23 mouse cellular contexts compared by ENCODE assay signal in genomic region chr6:89291494-89291893, GRCm38 (mm10).
A peak's percentile ranks its signal among the peaks of the same experiment; 100 is the strongest.
DNase-seq lines count a peak whose midpoint lies in the region; ATAC-seq and TF ChIP-seq lines count a peak whose summit lies in the region.
"Had no signal": no experiment of that assay in that cellular context is flagged by ENCODE, and none has a peak within 500 bp of the region (broad histone marks: within the 10 kb centered on the region; RNA-seq: fewer than 3 reads in every experiment).

No protein-coding gene starts in this region.

- no peak for ATAC-seq in hindbrain, postnatal 0 days
- ATAC-seq in hindbrain, embryonic 11.5 days (ENCODE audit: low FRiP score), result peak; percentile 85
- ATAC-seq in neural tube, embryonic 14.5 days (ENCODE audit: low read depth), result peak; percentile 21; the same call in 1 of the 2 replicates
- ATAC-seq: intestine, embryonic 15.5 days had no signal

- no peaks in the 10 kb centered on the region for H3K9me3 ChIP-seq in hindbrain, embryonic 10.5 days
- no peaks in the 10 kb centered on the region for H3K9me3 ChIP-seq in hindbrain, postnatal 0 days (ENCODE audit: low read length)
- H3K9me3 ChIP-seq in hindbrain, embryonic 11.5 days (ENCODE audit: control insufficient read depth, low read length), result no peaks in the 10 kb centered on the region
- no peaks in the 10 kb centered on the region for H3K9me3 ChIP-seq in neural tube, embryonic 14.5 days (ENCODE audit: control insufficient read depth, low read length)
- H3K9me3 ChIP-seq: embryonic facial prominence, embryonic 13.5 days; G1E; heart, embryonic 13.5 days; intestine, embryonic 15.5 days; limb, embryonic 10.5 days had no signal

- H3K9ac ChIP-seq in hindbrain, postnatal 0 days (replicated peaks; ENCODE audit: low read length), result no peak overlapping the region
- H3K9ac ChIP-seq in hindbrain, embryonic 11.5 days (ENCODE audit: low read depth, low read length), result no peak overlapping the region
- no peak overlapping the region for H3K9ac ChIP-seq in neural tube, embryonic 14.5 days (replicated peaks; ENCODE audit: low read depth, low read length)
- H3K9ac ChIP-seq: embryonic facial prominence, embryonic 13.5 days; heart, embryonic 13.5 days; intestine, embryonic 15.5 days had no signal

- no peak overlapping the region for H3K4me3 ChIP-seq in hindbrain, embryonic 10.5 days
- H3K4me3 ChIP-seq in hindbrain, postnatal 0 days (ENCODE audit: low read length), result no peak overlapping the region
- no peak overlapping the region for H3K4me3 ChIP-seq in hindbrain, embryonic 11.5 days (ENCODE audit: low read depth, low read length)
- no peak overlapping the region for H3K4me3 ChIP-seq in neural tube, embryonic 14.5 days (ENCODE audit: low read depth, low read length)
- no peak overlapping the region for H3K4me3 ChIP-seq in gastrocnemius, adult 2 months
- H3K4me3 ChIP-seq: embryonic facial prominence, embryonic 13.5 days; heart, embryonic 13.5 days; intestine, embryonic 15.5 days; left cerebral cortex, adult 2 months; limb, embryonic 10.5 days had no signal

- peak; percentile 57 for DNase-seq in hindbrain, embryonic 10.5 days (ENCODE audit: low spot score)
- no peak for DNase-seq in hindbrain, postnatal 0 days (ENCODE audit: low spot score)
- peak; percentile 82 for DNase-seq in ES-CJ7 (ENCODE audit: low read depth, low spot score)
- peak; percentile 58 for DNase-seq in hindbrain, embryonic 11.5 days (ENCODE audit: low spot score)
- DNase-seq in frontal cortex, postnatal 10 days (ENCODE audit: low spot score in 2 of 2), result no peak
- DNase-seq in gastrocnemius, adult 2 months, result no peak
- DNase-seq: adrenal gland, adult 8-10 months; cerebellum, adult 11 months; cerebellum, postnatal 14 days; heart, postnatal 36 days; lung, adult 2 months; lung, postnatal 36 days; right cerebral cortex, adult 18-20 months; thymus, adult 18-20 months had no signal

- no peak for TF ChIP-seq CTCF in hindbrain, postnatal 0 days (IDR thresholded peaks at IDR 0.05; ENCODE audit: low read depth)
- no peak for TF ChIP-seq CTCF in gastrocnemius, adult 2 months (IDR thresholded peaks at IDR 0.05)

- H3K4me2 ChIP-seq in hindbrain, postnatal 0 days (ENCODE audit: low read depth, low read length), result no peak overlapping the region
- no peak overlapping the region for H3K4me2 ChIP-seq in hindbrain, embryonic 11.5 days (replicated peaks; ENCODE audit: low read depth, low read length)
- H3K4me2 ChIP-seq in neural tube, embryonic 14.5 days (ENCODE audit: low read depth, low read length), result no peak overlapping the region
- H3K4me2 ChIP-seq: embryonic facial prominence, embryonic 13.5 days; heart, embryonic 13.5 days; intestine, embryonic 15.5 days; liver, embryonic 11.5 days had no signal

- WGBS in hindbrain, embryonic 10.5 days, result 13% methylated on average over 7 of the region's 7 CpGs
- 13% methylated on average over 7 of the region's 7 CpGs for WGBS in hindbrain, postnatal 0 days
- 6% methylated on average over 7 of the region's 7 CpGs for WGBS in hindbrain, embryonic 11.5 days
- 8% methylated on average over 7 of the region's 7 CpGs for WGBS in neural tube, embryonic 14.5 days

- intact Hi-C loops in gastrocnemius, adult 2 months (cut with DNase I), result no loop called here

- no peaks in the 10 kb centered on the region for H3K36me3 ChIP-seq in hindbrain, embryonic 10.5 days
- H3K36me3 ChIP-seq in hindbrain, postnatal 0 days (ENCODE audit: insufficient read depth, low read length), result no peaks in the 10 kb centered on the region
- no peaks in the 10 kb centered on the region for H3K36me3 ChIP-seq in hindbrain, embryonic 11.5 days (ENCODE audit: control insufficient read depth, insufficient read depth, low read length)
- no peaks in the 10 kb centered on the region for H3K36me3 ChIP-seq in neural tube, embryonic 14.5 days (ENCODE audit: control insufficient read depth, insufficient read depth, low read length)
- H3K36me3 ChIP-seq: embryonic facial prominence, embryonic 13.5 days; G1E; heart, embryonic 13.5 days; intestine, embryonic 15.5 days; limb, embryonic 10.5 days had no signal

- 0 out of 2 replicates have a peak, but pooled peaks cover 4% of the 10 kb centered on the region for H3K27me3 ChIP-seq in hindbrain, embryonic 10.5 days (ENCODE audit: insufficient read depth, poor library complexity, severe bottlenecking)
- no peaks in the 10 kb centered on the region for H3K27me3 ChIP-seq in hindbrain, postnatal 0 days (ENCODE audit: insufficient read depth, low read length)
- H3K27me3 ChIP-seq in hindbrain, embryonic 11.5 days (ENCODE audit: control insufficient read depth, insufficient read depth, low read length), result no peaks in the 10 kb centered on the region
- H3K27me3 ChIP-seq in neural tube, embryonic 14.5 days (ENCODE audit: control insufficient read depth, insufficient read depth, low read length), result no peaks in the 10 kb centered on the region
- H3K27me3 ChIP-seq: embryonic facial prominence, embryonic 13.5 days; heart, embryonic 13.5 days; intestine, embryonic 15.5 days had no signal

- H3K4me1 ChIP-seq in hindbrain, embryonic 10.5 days (replicated peaks), result peaks cover 57% of the 10 kb centered on the region
- H3K4me1 ChIP-seq in hindbrain, postnatal 0 days (ENCODE audit: insufficient read depth, low read length), result 0 out of 2 replicates have a peak, but pooled peaks cover 8% of the 10 kb centered on the region
- peaks cover 8% of the 10 kb centered on the region for H3K4me1 ChIP-seq in hindbrain, embryonic 11.5 days (replicated peaks; ENCODE audit: control insufficient read depth, insufficient read depth, low read length)
- H3K4me1 ChIP-seq in neural tube, embryonic 14.5 days (ENCODE audit: control insufficient read depth, insufficient read depth, low read length), result peaks cover 12% of the 10 kb centered on the region; the same call in 1 of the 2 replicates
- H3K4me1 ChIP-seq: intestine, embryonic 15.5 days had no signal

- H3K27ac ChIP-seq in hindbrain, embryonic 10.5 days, result peak overlapping the region; percentile 81
- no peak overlapping the region for H3K27ac ChIP-seq in hindbrain, postnatal 0 days
- H3K27ac ChIP-seq in hindbrain, embryonic 11.5 days (ENCODE audit: low read depth, low read length), result peak overlapping the region; percentile 58
- H3K27ac ChIP-seq in neural tube, embryonic 14.5 days (ENCODE audit: low read depth, low read length), result no peak overlapping the region
- no peak overlapping the region for H3K27ac ChIP-seq in gastrocnemius, adult 2 months
- H3K27ac ChIP-seq: embryonic facial prominence, embryonic 13.5 days; heart, embryonic 13.5 days; intestine, embryonic 15.5 days; kidney, postnatal 0 days; left cerebral cortex, adult 2 months; limb, embryonic 10.5 days had no signal

Comparison
In these comparisons a context has a peak if more than half of its experiments do, and no peak if none do; other contexts are left out.
1. DNase-seq: peak in hindbrain, embryonic 10.5 days (single experiment), ES-CJ7 (single experiment) and hindbrain, embryonic 11.5 days (single experiment); none in hindbrain, postnatal 0 days (single experiment), frontal cortex, postnatal 10 days (0 of 2) and gastrocnemius, adult 2 months (single experiment).
2. H3K27ac ChIP-seq: peak in hindbrain, embryonic 10.5 days (single experiment) and hindbrain, embryonic 11.5 days (single experiment); none in hindbrain, postnatal 0 days (single experiment), neural tube, embryonic 14.5 days (single experiment) and gastrocnemius, adult 2 months (single experiment).